Mouse (Mus musculus) liver, adult 2 months (tissue): Measurements from ENCODE around the gene Cd68. TPM values are rescaled to one million over a fixed set of nuclear protein-coding genes. Genes with fewer than 3 reads are reported as not detected.

Experiments used
- DNase-seq: peaks from one replicate; pipeline ENCODE4 v3.0.0-alpha.2; 2011; ENCODE audit warnings: low read depth, low spot score; ENCODE audit errors: extremely low read depth
- H3K27ac ChIP-seq: fragments of 200-500 bp; replicated peaks from 2 replicates; pipeline ENCODE4 v1.5.1; 2012; ENCODE audit warnings: low read depth, mild to moderate bottlenecking, control low read depth, inconsistent platforms, low read length; ENCODE audit not compliant: insufficient read depth
- H3K27me3 ChIP-seq: fragments of 200-500 bp; 2 replicates; pipeline ENCODE4 v1.6.1; 2012; ENCODE audit warnings: mild to moderate bottlenecking, moderate library complexity, low read length, inconsistent platforms; ENCODE audit not compliant: control insufficient read depth, insufficient read depth
- H3K36me3 ChIP-seq: fragments of 200-500 bp; 2 replicates; pipeline ENCODE4 v1.6.1; 2012; ENCODE audit warnings: low read length, inconsistent platforms; ENCODE audit not compliant: control insufficient read depth, insufficient read depth
- H3K4me1 ChIP-seq: fragments of 200-500 bp; 2 replicates; pipeline ENCODE4 v1.6.1; 2011; ENCODE audit warnings: low read length; ENCODE audit not compliant: control insufficient read depth, insufficient read depth
- H3K4me3 ChIP-seq: fragments of 200-500 bp; 2 replicates; pipeline ENCODE4 v1.5.1; 2011; ENCODE audit warnings: low read depth, mild to moderate bottlenecking, control low read depth, low read length, moderate library complexity; ENCODE audit not compliant: insufficient read depth
- H3K79me2 ChIP-seq: fragments of 200-500 bp; 2 replicates; pipeline ENCODE4 v1.6.1; 2012; ENCODE audit warnings: inconsistent platforms, mild to moderate bottlenecking, low read length, moderate library complexity; ENCODE audit not compliant: control insufficient read depth, insufficient read depth
- H3K9ac ChIP-seq: fragments of 200-500 bp; 2 replicates; pipeline ENCODE4 v1.6.1; 2012; ENCODE audit warnings: low read depth, mild to moderate bottlenecking, control low read depth, inconsistent platforms, low read length
- CTCF ChIP-seq: fragments of 200-500 bp; IDR thresholded peaks from 2 replicates; pipeline ENCODE4 v1.5.1; 2011; ENCODE audit warnings: low read depth, low read length, control low read depth
- POLR2A ChIP-seq: fragments of 200-500 bp; IDR thresholded peaks from 2 replicates; pipeline ENCODE4 v1.6.1; 2011; ENCODE audit warnings: low read length, control low read depth; ENCODE audit not compliant: insufficient read depth; ENCODE audit errors: extremely low read depth
- WGBS: fragments of 180-500 bp; shearing (Covaris S2); methylation state at CpG from one replicate; pipeline ENCODE4 v1.1.7; 2018; 5-methylcytosine and 5-hydroxymethylcytosine counted together
- polyA plus RNA-seq: library from polyadenylated mRNA; depleted of rRNA; stranded (reverse); fragments of >200 nt; gene quantifications from 2 replicates; pipeline ENCODE4 v1.2.3, GENCODE M21; 2012
- total RNA-seq: library from RNA; depleted of rRNA; stranded (reverse); fragments of >200 nt; gene quantifications from 2 replicates; pipeline ENCODE4 v1.2.3, GENCODE M21; 2014

Cd68 gene
- total and polyA plus RNA-seq, 2 experiments, result 4.5 to 14.8 TPM

DNA sequence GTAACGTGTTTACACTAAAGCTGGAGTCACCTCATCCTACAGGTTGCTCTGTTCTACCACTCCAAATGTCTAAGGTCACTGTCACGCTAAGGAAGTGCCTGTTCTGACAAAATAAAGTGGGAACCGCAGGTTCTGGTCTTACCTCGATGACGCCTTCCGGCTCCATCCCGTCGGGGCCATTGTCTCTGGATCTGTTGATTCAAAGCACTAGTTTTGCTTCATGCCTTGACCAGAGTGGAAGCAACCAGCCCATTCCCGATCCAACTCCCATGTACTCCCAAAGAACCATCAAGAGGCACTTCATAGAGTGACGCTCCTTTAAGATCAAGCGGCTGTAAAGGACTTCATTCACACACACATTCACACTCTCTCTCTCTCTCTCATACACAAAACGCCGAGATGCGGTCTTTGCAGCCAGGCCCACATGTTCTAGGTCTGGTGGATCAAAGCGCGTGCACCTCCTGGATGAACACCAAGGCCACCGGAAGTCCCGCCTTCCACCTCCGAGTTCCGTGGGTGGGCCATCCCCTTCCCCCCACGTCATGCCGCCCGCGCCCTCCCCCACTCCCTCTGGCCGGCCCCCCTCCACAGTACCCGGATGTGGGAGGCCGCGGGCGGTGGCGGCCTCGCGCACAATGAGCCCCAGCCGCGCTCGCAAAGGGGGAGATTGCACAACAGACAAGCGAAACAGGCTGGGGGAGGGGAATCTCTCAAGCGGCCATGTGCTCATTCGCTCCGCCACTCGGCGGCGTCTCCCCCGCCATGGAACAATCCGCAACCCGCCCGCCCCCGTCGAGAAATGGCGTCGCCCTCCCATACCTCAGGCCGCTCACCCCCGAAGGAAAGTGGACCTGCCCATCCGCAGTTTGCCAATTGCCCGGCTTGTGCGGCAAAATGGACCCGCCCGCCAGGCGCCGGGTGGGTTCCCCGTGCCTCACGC is 5.1 kb upstream of the Cd68 start:
- TF ChIP-seq CTCF (no peak), POLR2A (peak; percentile 70)
- Histone ChIP-seq H3K27me3 (no peaks in the 10 kb centered on the region), H3K79me2 (peaks cover 10% of the 10 kb centered on the region; the same call in 1 of the 2 replicates), H3K9ac (peak overlapping the region; percentile 99), H3K4me1 (peaks cover 9% of the 10 kb centered on the region), H3K27ac (peak overlapping the region; percentile 95), H3K36me3 (peaks cover 49% of the 10 kb centered on the region), H3K4me3 (peak overlapping the region; percentile 98)
- under 1% methylated on average over 59 of the region's 61 CpGs for WGBS
- DNase-seq, result peak; percentile 81

DNA sequence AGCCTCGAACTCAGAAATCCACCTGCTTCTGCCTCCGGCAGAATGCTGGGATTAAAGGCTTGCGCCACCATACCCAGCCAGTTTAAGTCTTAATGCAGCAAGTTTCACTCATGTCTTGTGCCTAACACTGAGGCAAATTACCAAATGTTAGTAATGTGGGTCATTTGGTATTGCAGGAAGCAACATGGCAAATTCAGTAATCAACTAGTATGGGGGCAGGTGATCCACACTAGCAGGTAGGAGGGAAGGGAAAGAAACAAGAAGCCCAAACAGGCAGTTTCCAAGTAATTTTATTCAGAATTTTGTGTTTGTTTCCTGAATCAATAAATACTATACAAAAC is 682 bp upstream of the Cd68 start:
- Histone ChIP-seq H3K79me2 (peaks cover 6% of the 10 kb centered on the region; the same call in 1 of the 2 replicates), H3K4me3 (no peak overlapping the region), H3K4me1 (peaks cover 11% of the 10 kb centered on the region), H3K9ac (no peak overlapping the region), H3K27me3 (no peaks in the 10 kb centered on the region), H3K27ac (no peak overlapping the region), H3K36me3 (peaks cover 35% of the 10 kb centered on the region)
- no peak for DNase-seq
- TF ChIP-seq CTCF (no peak), POLR2A (no peak)
- WGBS, result 89% methylated on average over 3 of the region's 3 CpGs

DNA sequence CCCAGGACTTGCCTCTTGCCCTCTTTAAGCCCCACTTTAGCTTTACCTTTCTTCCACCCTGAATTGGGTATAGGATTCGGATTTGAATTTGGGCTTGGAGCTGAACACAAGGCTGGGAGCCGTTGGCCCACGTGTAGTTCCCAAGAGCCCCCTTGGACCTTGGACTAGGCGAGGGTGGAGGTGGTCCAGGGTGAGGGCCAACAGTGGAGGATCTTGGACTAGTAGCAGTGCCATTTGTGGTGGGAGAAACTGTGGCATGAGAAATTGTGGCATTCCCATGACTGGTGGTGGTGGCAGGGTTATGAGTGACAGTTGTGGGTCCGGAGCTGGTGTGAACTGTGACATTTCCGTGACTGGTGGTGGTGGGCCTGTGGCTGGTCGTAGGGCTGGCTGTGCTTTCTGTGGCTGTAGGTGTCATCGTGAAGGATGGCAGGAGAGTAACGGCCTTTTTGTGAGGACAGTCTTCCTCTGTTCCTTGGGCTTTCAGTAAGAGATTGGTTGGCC is 444 bp downstream of the Cd68 start:
- H3K27ac ChIP-seq, result 0 out of 2 replicates have a peak overlapping the region, but pooled peaks have one; percentile 10
- peak overlapping the region; percentile 16 for H3K9ac ChIP-seq
- 66% methylated on average over 9 of the region's 9 CpGs for WGBS
- DNase-seq, result no peak
- H3K36me3 ChIP-seq, result peaks cover 32% of the 10 kb centered on the region
- H3K27me3 ChIP-seq, result no peaks in the 10 kb centered on the region
- H3K4me3 ChIP-seq, result peak overlapping the region; percentile 23
- H3K79me2 ChIP-seq, result no peaks in the 10 kb centered on the region; the same call in 1 of the 2 replicates
- no peak for TF ChIP-seq CTCF
- H3K4me1 ChIP-seq, result peaks cover 12% of the 10 kb centered on the region

DNA sequence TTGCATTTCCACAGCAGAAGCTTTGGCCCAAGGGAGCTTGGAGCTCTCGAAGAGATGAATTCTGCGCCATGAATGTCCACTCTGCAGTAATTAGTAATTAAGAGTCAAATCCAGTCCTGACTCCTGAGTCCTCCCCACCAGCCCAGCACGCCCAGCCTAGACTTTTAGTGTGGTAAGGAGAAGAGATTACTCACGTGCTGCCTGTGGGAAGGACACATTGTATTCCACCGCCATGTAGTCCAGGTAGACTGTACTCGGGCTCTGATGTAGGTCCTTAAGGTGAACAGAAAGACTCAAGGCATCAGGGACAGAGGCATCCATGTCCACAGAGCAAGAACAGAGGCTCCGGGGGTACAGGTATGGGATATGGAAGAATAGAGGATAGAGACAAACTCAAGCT is 1.1 kb downstream of the Cd68 start:
- H3K36me3 ChIP-seq, result peaks cover 26% of the 10 kb centered on the region
- DNase-seq, result no peak
- 87% methylated on average over 7 of the region's 7 CpGs for WGBS
- no peak overlapping the region for H3K27ac ChIP-seq
- no peaks in the 10 kb centered on the region; the same call in 1 of the 2 replicates for H3K79me2 ChIP-seq
- H3K27me3 ChIP-seq, result no peaks in the 10 kb centered on the region
- H3K4me1 ChIP-seq, result peaks cover 9% of the 10 kb centered on the region
- TF ChIP-seq POLR2A (no peak), CTCF (no peak)
- no peak overlapping the region for H3K9ac ChIP-seq
- no peak overlapping the region for H3K4me3 ChIP-seq

DNA sequence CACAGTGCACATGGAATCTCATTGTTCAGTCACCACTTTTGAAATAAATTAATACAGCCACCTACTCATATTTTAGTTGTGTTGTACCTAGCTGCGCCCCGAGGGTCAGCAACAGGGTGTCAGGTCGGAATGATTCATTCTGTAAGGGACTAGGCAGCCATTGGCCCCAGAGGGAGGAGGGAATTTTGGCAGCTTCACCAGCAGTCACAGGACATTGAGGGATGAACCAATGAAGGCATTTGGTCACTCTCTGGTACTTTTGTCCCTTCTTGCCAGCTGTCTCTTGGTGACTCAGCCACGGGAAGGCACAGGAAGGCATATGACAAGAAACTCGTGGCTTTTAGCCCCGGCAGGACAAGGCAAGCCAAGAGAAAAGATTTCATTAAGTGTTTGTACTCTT is 2.2 kb downstream of the Cd68 start:
- Histone ChIP-seq H3K27ac (peak overlapping the region; percentile 17), H3K4me3 (no peak overlapping the region), H3K9ac (no peak overlapping the region), H3K79me2 (no peaks in the 10 kb centered on the region; the same call in 1 of the 2 replicates), H3K36me3 (peaks cover 16% of the 10 kb centered on the region), H3K4me1 (peaks cover 9% of the 10 kb centered on the region), H3K27me3 (no peaks in the 10 kb centered on the region)
- TF ChIP-seq CTCF (no peak), POLR2A (no peak)
- WGBS, result 41% methylated on average over 6 of the region's 6 CpGs
- peak; percentile 68 for DNase-seq
